Mouse (Mus musculus): ENCODE measurements around the gene Prss54. TPM values are rescaled to one million over a fixed set of nuclear protein-coding genes. Genes with fewer than 3 reads are reported as not detected.

Prss54 gene
- polyA plus RNA-seq, 1 experiment from 2014 or later: not detected

DNA sequence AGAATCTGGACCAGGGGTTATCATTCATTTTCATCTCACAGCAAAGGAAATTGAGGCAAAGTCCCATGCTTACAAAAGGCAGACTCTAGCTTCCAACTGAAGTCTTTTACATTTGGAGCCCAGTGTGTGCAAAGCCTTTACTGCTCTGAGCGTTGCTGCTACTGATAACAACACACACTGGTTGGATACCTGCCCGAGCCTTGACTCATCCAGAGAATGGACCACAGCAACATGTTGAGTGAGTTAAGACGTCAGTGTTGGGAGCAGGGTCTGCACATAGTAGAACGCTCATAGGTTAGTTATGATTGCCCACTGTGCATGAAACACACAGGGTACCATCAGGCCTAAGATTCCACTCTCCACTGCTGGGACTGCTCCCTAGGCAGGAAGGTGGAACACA lies 52.1 kb downstream of the Prss54 start:
- Histone ChIP-seq H3K36me3 (ENCODE audit: control insufficient read depth, insufficient read depth, low read length) (no peaks in the 10 kb centered on the region), H3K27ac (ENCODE audit: low read depth, low read length) (no peak overlapping the region), H3K4me1 (replicated peaks; ENCODE audit: control insufficient read depth, insufficient read depth, low read length) (no peaks in the 10 kb centered on the region), H3K9ac (ENCODE audit: low read length) (no peak overlapping the region), H3K4me2 (ENCODE audit: low read depth, low read length, severe bottlenecking) (no peak overlapping the region), H3K9me3 (ENCODE audit: control insufficient read depth, low read length) (no peaks in the 10 kb centered on the region), H3K27me3 (ENCODE audit: control insufficient read depth, insufficient read depth, low read length) (no peaks in the 10 kb centered on the region), H3K4me3 (ENCODE audit: low read depth, low read length) (no peak overlapping the region)
- WGBS: 89% methylated on average over 4 of the region's 4 CpGs
- ATAC-seq (replicated peaks; ENCODE audit: low FRiP score) (no peak), DNase-seq (ENCODE audit: low spot score) (no peak)

DNA sequence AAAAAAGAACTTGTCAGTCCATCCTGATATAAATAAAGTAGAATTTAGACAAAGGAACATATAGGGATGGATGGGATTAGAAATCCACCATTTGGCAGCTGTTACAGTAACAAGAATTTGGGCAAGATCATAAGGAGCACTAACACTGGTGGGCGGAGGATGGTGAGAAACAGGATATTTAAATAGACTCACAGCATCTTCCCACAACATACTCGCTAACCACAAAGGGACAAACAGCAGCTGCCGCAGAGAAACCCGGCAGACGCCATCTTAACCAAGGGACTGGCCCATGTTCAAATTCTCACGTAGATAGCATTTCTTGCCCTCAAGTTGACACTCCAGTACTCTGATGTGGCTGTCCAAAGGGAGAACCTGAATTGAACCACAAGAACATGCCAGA lies 59.2 kb downstream of the Prss54 start:
- H3K4me2 ChIP-seq (ENCODE audit: low read depth, low read length, severe bottlenecking): no peak overlapping the region
- H3K9me3 ChIP-seq (ENCODE audit: control insufficient read depth, low read length): no peaks in the 10 kb centered on the region
- H3K9ac ChIP-seq (ENCODE audit: low read length): no peak overlapping the region
- ATAC-seq (replicated peaks; ENCODE audit: low FRiP score): no peak
- 91% methylated on average over 6 of the region's 6 CpGs for WGBS
- no peaks in the 10 kb centered on the region for H3K36me3 ChIP-seq (ENCODE audit: control insufficient read depth, insufficient read depth, low read length)
- DNase-seq (ENCODE audit: low spot score): no peak
- no peaks in the 10 kb centered on the region for H3K4me1 ChIP-seq (replicated peaks; ENCODE audit: control insufficient read depth, insufficient read depth, low read length)
- no peaks in the 10 kb centered on the region for H3K27me3 ChIP-seq (ENCODE audit: control insufficient read depth, insufficient read depth, low read length)
- H3K27ac ChIP-seq (ENCODE audit: low read depth, low read length): no peak overlapping the region
- no peak overlapping the region for H3K4me3 ChIP-seq (ENCODE audit: low read depth, low read length)

DNA sequence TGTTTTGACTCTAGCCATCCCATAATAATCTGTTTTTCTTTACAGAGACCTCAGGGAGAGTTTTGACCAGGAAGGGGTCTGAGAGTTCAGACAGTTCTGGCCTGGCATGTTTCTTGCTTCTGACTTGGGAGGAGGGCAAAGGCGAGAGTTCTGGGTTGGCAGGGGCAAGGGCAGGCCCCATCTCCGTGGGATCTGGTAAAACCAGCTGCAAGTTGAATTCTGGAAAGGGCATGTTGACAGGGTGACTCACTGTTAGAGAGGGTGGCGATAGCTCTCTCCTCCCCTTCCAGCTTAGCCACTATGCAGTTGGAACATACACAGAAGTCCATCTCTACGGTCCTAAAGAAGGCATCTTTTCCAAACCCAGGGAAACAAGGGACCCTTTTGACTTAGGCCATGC lies 62.9 kb downstream of the Prss54 start:
- 82% methylated on average over 4 of the region's 4 CpGs for WGBS
- ATAC-seq (replicated peaks; ENCODE audit: low FRiP score): no peak
- H3K27ac ChIP-seq (ENCODE audit: low read depth, low read length): no peak overlapping the region

DNA sequence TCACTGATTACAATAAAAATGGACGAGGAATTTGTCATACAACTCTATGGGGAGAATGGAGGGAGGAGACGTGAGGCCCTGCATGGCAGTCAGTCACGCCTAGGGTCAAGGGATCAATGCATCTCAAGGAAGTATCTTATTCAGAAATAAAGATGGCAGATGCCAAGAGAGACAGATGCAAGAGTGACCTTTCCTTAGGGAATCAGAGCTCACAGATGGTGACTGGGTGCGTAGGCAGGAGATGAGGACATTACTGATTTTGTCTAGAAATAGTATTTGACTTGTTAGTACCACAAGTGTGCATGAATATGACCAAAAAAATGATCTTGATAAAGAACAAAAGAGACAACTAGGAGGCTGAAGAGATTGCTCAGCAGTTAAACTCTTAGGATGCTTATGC lies 63.9 kb downstream of the Prss54 start:
- H3K4me1 ChIP-seq (replicated peaks; ENCODE audit: control insufficient read depth, insufficient read depth, low read length): no peaks in the 10 kb centered on the region
- no peaks in the 10 kb centered on the region for H3K27me3 ChIP-seq (ENCODE audit: control insufficient read depth, insufficient read depth, low read length)
- H3K9ac ChIP-seq (ENCODE audit: low read length): no peak overlapping the region
- H3K4me3 ChIP-seq (ENCODE audit: low read depth, low read length): no peak overlapping the region
- DNase-seq (ENCODE audit: low spot score) (no peak), ATAC-seq (replicated peaks; ENCODE audit: low FRiP score) (no peak)
- H3K4me2 ChIP-seq (ENCODE audit: low read depth, low read length, severe bottlenecking): no peak overlapping the region
- 74% methylated on average over 4 of the region's 4 CpGs for WGBS
- H3K36me3 ChIP-seq (ENCODE audit: control insufficient read depth, insufficient read depth, low read length): no peaks in the 10 kb centered on the region
- no peak overlapping the region for H3K27ac ChIP-seq (ENCODE audit: low read depth, low read length)
- no peaks in the 10 kb centered on the region for H3K9me3 ChIP-seq (ENCODE audit: control insufficient read depth, low read length)

More for the DNA sequence above, 62.9 kb downstream of the Prss54 start:
- Histone ChIP-seq H3K4me3 (ENCODE audit: low read depth, low read length) (no peak overlapping the region), H3K36me3 (ENCODE audit: control insufficient read depth, insufficient read depth, low read length) (no peaks in the 10 kb centered on the region), H3K9me3 (ENCODE audit: control insufficient read depth, low read length) (no peaks in the 10 kb centered on the region), H3K4me1 (replicated peaks; ENCODE audit: control insufficient read depth, insufficient read depth, low read length) (no peaks in the 10 kb centered on the region), H3K27me3 (ENCODE audit: control insufficient read depth, insufficient read depth, low read length) (no peaks in the 10 kb centered on the region), H3K4me2 (ENCODE audit: low read depth, low read length, severe bottlenecking) (no peak overlapping the region), H3K9ac (ENCODE audit: low read length) (no peak overlapping the region)
- no peak for DNase-seq (ENCODE audit: low spot score)

Other genes with a start within 250 kb of the Prss54 start
- 14.6 and 15.0 TPM in 2 replicates for gene Zfp319, start 244.4 kb downstream of the Prss54 start, polyA plus RNA-seq (2014; fragmentation: Nextera tagmentation; extraction: Ambion mirVana)
- 43.1 and 46.5 TPM in 2 replicates for gene Usb1, start 244.1 kb downstream of the Prss54 start, polyA plus RNA-seq (2014; fragmentation: Nextera tagmentation; extraction: Ambion mirVana)
- gene Mmp15, start 224.1 kb downstream of the Prss54 start, polyA plus RNA-seq (2014; fragmentation: Nextera tagmentation; extraction: Ambion mirVana): 20.6 and 21.0 TPM in 2 replicates
- gene Cfap20, start 141.5 kb downstream of the Prss54 start, polyA plus RNA-seq (2014; fragmentation: Nextera tagmentation; extraction: Ambion mirVana): 145 and 147 TPM in 2 replicates
- gene Csnk2a2, start 86.3 kb downstream of the Prss54 start, polyA plus RNA-seq (2014; fragmentation: Nextera tagmentation; extraction: Ambion mirVana): 17.1 and 21.2 TPM in 2 replicates
- gene Ccdc113, start 42.3 kb downstream of the Prss54 start, polyA plus RNA-seq (2014; fragmentation: Nextera tagmentation; extraction: Ambion mirVana): 0.21 TPM in 1 of 2 replicates, not detected in the other
- 31.6 and 35.2 TPM in 2 replicates for gene Gins3, start 57.1 kb upstream of the Prss54 start, polyA plus RNA-seq (2014; fragmentation: Nextera tagmentation; extraction: Ambion mirVana)
- 33.2 and 36.7 TPM in 2 replicates for gene Ndrg4, start 100.6 kb upstream of the Prss54 start, polyA plus RNA-seq (2014; fragmentation: Nextera tagmentation; extraction: Ambion mirVana)
- 27.5 and 30.0 TPM in 2 replicates for gene Setd6, start 139.5 kb upstream of the Prss54 start, polyA plus RNA-seq (2014; fragmentation: Nextera tagmentation; extraction: Ambion mirVana)
- 133 and 136 TPM in 2 replicates for gene Cnot1, start 231.1 kb upstream of the Prss54 start, polyA plus RNA-seq (2014; fragmentation: Nextera tagmentation; extraction: Ambion mirVana)
- gene Sap18b, start 249.0 kb upstream of the Prss54 start, polyA plus RNA-seq (2014; fragmentation: Nextera tagmentation; extraction: Ambion mirVana): 327 and 379 TPM in 2 replicates

Measured in forebrain, embryonic 11.5 days (tissue).